Mouse (Mus musculus) left cerebral cortex, adult 18-20 months (tissue): ENCODE results near the gene Znrd1. TPM values are rescaled to one million over a fixed set of nuclear protein-coding genes. Genes with fewer than 3 reads are reported as not detected.
"Not testable (repeated sequence)": the region's sequence is repeated elsewhere in the genome, so short reads cannot be mapped to it uniquely, and the experiment has no call there.

Source experiments
- DNase-seq, 2 experiments: peaks; one replicate each; pipeline ENCODE4 v3.0.0; 2021 to 2022; ENCODE audit warnings: low spot score in 2 of 2, mixed read lengths in 1 of 2
- long read RNA-seq, 2 experiments: library from polyadenylated mRNA; stranded (forward); transcript quantifications; one replicate each; pipeline ENCODE4 v2.0.0; 2021
- total RNA-seq, 2 experiments: library from RNA; stranded (reverse); gene quantifications; 2 replicates each; pipeline ENCODE4 v1.2.3; 2021

Gene Znrd1
- total RNA-seq, result 10 to 100 TPM; 32.1 to 34.6 TPM
- long read RNA-seq, experiment 1, transcript Znrd1-202 (5 exons, 710 nt), result major isoform, 6 of 13 reads
- long read RNA-seq, experiment 1, transcript Znrd1-201 (4 exons, 742 nt), result major isoform, 6 of 13 reads
- long read RNA-seq, experiment 1, partial matches to known transcripts, result 1 of 13 reads
- long read RNA-seq, experiment 1, other reads (novel, unspliced or antisense), result 0 of 13 reads
- long read RNA-seq, experiment 2, transcript Znrd1-202 (5 exons, 710 nt), result major isoform, 9 of 11 reads
- long read RNA-seq, experiment 2, partial matches to known transcripts, result 1 of 11 reads
- long read RNA-seq, experiment 2, other reads (novel, unspliced or antisense), result 0 of 11 reads

DNA sequence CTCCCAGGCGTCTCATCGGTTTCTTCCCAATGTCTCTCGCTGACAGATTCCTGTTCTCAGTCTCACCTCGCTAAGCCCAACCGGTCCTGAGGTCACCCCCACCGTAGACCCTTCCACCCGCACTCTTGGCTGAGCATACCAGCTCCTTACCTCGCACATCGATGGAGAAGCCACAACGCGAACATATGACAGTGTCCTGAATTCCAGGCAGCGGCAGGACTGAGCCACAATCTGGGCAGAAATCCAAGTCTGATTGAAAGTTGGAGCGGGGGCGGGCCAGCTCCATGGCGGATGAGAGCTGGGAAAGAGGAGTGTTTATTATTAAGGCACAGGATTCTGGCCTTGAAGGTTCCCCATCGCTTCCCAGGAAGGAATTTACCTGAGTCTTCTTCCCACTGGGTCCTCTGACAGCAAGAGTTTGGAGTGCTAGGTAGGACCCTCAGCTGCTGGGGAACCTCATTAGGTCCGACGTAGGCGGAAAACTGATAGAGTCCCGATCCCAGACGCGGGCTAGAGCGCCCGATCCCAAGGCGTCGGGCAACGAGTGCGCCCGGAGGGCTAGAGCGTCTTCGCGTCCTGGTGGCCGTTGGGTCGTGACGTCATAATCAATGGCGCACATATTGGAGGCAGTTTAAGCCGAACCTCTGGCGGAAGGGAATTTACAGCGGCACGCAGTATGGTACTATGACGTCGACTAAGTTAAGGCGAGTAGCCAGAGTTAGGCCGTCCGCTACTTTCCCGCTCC is at the start of gene Znrd1, which contains the start of gene Znrd1as:
Znrd1 (minus strand) TSS at position 561 of the 745 bp plus-strand sequence.
Znrd1as (plus strand) TSS at position 594 of the 745 bp plus-strand sequence.
- DNase-seq, result peak; percentile 94 to 97

GRCm38 (mm10) chr17:37003366-37003765 is 45.0 kb upstream of the Znrd1 start:
- no peak for DNase-seq

GRCm38 (mm10) chr17:37002364-37003330 is 44.3 kb upstream of the Znrd1 start:
- DNase-seq, result peak; percentile 24 to 31

- no peak for DNase-seq
Observed at GRCm38 (mm10) chr17:37000863-37001262, 42.5 kb upstream of the Znrd1 start, which contains the start of gene Zfp57. Gene Zfp57, plus strand, starts transcription at chr17:37001163.

DNA sequence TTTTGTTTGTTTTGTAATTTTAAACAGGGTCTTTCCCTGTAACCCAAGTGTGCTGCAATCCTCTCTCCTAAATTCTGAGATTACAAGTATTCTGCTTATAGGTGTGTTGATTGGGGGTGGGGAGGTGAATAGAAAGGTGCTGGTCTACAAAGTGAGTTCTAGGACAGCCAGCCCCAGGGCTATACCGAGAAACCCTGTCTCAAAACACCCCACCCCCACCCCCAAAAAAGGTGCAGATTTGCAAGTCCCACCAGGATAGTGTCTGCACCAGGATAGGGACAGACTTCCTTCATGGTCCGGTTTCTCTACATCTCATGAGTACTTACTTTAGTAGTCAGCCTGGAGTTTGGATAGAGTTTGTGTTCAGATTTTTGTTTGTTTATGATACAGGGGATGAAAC is 40.1 kb upstream of the Znrd1 start:
- no peak for DNase-seq

GRCm38 (mm10) chr17:36997033-36997735 is 38.8 kb upstream of the Znrd1 start:
- peak; percentile 73 to 88 for DNase-seq

DNA sequence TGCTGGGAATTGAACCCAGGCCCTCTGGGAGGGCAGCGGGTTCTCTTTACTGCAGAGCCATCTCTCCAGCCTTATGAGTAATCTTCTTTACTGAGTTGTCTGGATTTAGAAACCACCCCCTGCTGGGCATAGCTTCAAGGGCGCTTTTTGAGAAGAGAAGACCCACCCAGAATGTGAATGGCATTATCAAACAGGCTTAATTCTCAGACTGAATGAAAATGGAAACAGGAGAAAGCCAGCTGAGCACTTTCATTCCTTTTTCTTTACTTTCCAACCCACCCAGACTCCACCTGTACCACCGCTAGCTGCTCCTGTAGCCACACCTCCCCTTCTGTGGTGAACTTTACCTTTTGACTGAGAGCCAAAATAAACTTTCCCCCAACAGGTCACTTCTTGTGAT is 37.1 kb upstream of the Znrd1 start:
- DNase-seq, result no peak

DNA sequence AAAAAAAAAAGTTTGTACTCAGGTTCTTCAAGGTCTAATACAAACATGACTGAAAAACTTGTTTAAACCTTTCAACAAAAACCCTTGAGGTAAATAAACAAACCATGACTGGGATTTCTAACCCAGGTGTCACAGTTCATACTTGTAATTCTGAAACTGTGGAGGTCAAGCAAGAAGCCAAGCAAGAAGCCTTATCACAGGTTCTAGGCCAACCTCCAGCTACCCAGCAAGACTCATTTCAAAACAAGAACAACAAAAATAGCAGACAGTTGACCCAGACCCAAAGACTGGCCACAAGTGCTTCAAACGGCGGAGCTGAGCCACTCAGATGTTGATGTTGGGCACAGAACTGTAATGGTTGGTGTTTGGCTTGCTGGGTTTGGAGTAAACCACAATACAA is 36.2 kb upstream of the Znrd1 start:
- no peak for DNase-seq

DNA sequence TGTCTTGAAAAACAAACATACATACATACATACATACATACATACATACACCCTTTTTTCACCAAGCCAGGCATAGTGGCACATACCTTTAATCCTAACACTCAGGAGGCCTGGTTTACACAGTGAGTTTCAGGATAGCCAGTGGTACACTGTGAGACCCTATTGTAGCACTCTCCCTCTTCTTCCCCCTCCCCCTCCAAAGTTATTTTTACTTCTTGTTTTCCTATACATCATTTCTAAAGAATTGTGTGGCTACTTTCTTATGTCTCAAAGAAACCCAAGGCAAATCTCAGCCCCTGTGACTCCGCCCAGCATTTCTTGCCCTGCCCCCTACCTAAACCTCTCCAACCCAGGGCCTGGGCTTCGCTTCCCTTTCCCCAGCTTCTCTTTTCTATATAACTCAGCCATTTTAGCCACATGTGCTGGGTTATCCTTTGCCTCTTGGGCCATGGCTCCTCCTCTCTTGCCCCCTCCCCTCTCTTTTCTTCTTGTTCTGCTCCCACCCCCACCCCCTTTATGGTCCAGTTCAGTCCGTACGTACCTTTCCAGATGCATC is 35.5 kb upstream of the Znrd1 start:
- no peak for DNase-seq

DNA sequence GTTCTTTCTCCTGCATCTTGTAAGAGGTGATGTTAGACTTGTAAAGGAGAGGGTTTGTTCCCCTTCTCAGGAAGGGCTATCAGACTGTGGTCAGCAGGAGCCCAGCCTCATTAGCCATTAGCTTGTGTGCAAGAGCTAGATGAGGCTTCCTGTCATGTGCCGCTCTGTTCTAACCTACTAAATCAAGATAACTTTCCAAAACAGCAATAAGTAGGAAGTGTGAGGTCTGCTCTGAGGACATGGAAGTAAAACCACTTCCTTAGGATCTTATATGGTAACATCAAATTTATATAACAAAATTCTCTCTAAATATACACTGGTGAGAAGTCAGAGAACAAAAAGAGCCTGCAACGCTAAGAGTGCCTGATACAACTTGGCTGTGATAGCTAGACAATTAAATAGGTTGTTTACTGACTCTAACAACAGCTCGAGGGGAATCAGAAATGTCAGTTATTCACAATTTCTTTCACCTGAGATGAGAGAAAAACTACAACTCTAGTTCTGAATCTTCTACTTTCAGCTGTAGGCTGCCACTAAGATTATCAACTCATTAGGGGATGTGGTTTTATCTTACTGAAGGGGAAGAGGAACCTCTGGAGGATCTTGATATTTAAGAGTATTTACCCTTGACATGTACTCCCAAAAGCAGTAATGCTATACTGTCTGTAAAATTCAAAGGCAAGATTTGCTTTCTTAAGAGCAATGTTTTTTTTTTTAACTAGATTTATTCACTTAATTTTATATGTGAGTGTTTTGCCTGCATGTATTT is 34.2 kb upstream of the Znrd1 start:
- DNase-seq, result peak in 1 of 2 experiments; percentile 10

DNA sequence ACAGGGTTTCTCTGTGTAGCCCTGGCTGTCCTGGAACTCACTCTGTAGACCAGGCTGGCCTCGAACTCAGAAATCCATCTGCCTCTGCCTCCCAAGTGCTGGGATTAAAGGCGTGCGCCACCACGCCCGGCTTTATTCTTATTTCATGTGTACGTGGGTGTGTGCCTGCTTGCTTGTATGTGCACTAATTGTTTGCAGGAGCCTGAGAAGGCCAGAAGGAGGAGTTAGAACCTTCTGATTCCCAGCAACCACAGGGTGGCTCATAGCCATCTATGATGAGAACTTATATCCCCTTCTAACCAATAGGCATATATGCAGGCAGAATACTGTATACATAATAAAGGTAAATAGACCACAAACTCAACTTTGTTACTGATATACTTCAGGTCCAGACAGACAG is 32.3 kb upstream of the Znrd1 start:
- not testable (repeated sequence) for DNase-seq

DNA sequence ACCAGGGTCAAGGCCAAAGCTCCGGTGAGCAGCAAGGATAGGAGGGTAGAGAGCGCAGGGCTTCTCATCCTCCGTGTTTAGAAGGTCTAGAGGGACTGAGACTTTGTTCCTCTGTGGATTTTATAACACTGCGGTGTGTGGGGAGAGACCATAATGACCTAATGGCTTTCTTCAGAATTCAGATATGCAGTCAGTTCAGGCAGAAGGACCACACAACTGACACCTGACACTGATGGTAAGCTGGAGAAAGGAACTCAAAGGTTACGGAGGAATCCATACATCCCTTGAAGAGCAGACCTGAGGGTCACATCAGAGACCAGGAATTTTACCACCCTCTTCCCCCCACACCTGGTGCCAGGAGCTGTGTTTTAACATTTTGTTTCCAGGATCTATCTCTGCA is 31.1 kb upstream of the Znrd1 start, which contains the start of gene H2-M5:
H2-M5 (minus strand) TSS at position 101 of the 400 bp plus-strand sequence.
- DNase-seq, result no peak

- no peak for DNase-seq
Observed at GRCm38 (mm10) chr17:36988475-36988874, 30.1 kb upstream of the Znrd1 start.

- no peak for DNase-seq
Observed at GRCm38 (mm10) chr17:36982253-36983155, 24.1 kb upstream of the Znrd1 start.

- no peak for DNase-seq
Observed at GRCm38 (mm10) chr17:36981845-36982244, 23.5 kb upstream of the Znrd1 start.

- peak; percentile 31 to 54 for DNase-seq
Observed at GRCm38 (mm10) chr17:36981221-36981813, 23.0 kb upstream of the Znrd1 start, which contains the start of gene 2410137M14Rik. Gene 2410137M14Rik, minus strand, starts transcription at chr17:36981237.

GRCm38 (mm10) chr17:36973271-36973787 is 15.0 kb upstream of the Znrd1 start:
- no peak for DNase-seq
